Mouse (Mus musculus): Measurements from ENCODE around the gene Trim31.
A peak's percentile ranks its signal among the peaks of the same experiment; 100 is the strongest.

GRCm38 (mm10) chr17:36896583-36896982 is 1.3 kb upstream of the Trim31 start:
- TF ChIP-seq CTCF (IDR thresholded peaks at IDR 0.05; ENCODE audit: low read depth, low read length) (peak; percentile 15), POLR2A (IDR thresholded peaks at IDR 0.05; ENCODE audit: insufficient read depth, low read length) (no peak), EP300 (IDR thresholded peaks at IDR 0.05; ENCODE audit: insufficient read depth, low read depth, low read length) (no peak)

All from ES-Bruce4 (cell line).